Mouse (Mus musculus) ovary, adult 10 weeks (tissue): Measurements from ENCODE around the gene Olfr805. TPM values are rescaled to one million over a fixed set of nuclear protein-coding genes. Genes with fewer than 3 reads are reported as not detected.

Experiments
- polyA plus RNA-seq: library from polyadenylated mRNA; stranded (reverse); fragments of 350-450 nt; fragmentation: Illumina TruSeq; extraction: RNeasy Lipid Tissue Mini Kit (QIAGEN cat#74804); gene quantifications from one replicate; pipeline ENCODE4 v1.2.3, GENCODE M21; 2014

Gene Olfr805
- polyA plus RNA-seq: not detected

DNA sequence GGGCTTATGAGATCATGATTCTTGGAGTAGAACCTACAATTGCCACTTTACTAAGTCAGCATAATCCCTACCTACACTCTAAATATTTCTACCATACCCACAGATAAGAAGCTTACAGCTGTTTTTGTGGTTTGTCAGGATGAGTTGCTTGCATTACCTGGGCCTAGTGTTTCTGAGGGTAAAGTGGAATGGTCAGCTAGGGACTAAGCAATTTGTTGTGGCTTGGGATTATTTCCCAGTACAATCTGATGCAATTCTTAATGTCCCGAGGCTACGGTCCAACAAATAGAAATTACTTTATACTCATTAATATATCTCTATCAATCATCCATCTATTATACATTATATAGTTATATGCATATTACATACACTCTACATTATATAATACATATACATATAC is at the start of gene Olfr805:
Gene Olfr805 (minus strand): TSS at position 101 of the 400 bp plus-strand sequence.

DNA sequence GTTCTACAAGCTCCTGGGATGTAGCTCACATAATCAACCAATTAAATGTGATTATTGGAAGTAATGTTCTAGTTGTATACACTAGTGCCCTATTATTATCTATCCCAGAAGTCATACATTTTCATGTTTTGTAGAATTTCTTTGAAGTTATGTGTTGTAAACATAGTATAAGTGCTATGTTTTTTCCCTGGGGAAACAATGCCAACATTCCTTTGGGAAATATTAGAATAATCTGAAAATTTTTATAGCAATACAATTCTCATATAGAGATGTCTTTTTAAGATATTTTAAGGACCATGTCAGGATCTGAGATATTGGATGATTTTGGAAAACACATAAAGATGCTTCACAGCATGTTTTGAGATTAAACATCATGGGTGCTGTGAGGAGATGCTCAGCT is 45.2 kb upstream of the Olfr805 start, which contains the start of gene Olfr809:
Gene Olfr809 (plus strand): TSS at position 301 of the 400 bp plus-strand sequence.

DNA sequence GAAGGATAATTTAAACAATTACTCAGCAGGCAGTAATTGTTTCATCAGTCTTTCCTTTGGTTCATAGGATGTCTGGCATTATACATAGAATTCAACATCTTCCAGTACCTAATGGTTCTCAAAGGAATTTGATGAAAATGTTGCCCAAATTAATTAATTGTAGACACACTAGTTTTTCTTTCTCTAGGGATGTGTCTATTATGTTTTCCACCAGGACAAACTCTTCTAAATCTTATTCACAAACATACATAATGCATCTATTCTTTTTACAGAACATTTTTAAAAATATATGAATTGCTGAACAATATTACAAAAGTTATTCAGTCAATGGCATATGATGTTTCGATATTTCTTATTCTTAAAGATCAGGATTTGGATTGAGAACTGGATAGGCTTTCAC is 36.0 kb upstream of the Olfr805 start, which contains the start of gene Olfr808:
Gene Olfr808 (plus strand): TSS at position 301 of the 400 bp plus-strand sequence.

DNA sequence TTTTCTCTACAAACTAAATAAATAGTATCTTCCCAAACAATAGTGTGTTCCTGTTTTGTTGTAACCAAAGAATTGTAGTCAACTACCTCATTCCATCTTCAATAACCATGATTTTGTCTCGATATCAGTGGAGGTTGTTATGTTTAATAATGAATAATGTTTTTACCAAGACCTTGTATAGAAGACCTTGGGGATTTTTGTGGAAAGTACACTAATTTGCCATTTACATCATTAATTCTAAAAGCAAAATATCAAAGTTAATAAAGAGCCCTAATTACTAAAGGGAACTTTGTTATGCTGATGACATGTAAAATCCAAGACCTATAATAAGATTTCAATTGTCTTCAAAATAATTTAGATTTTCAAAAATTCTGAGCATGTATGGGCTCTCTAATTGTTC is 28.5 kb upstream of the Olfr805 start, which contains the start of gene Olfr807:
Gene Olfr807 (minus strand): TSS at position 101 of the 400 bp plus-strand sequence.

DNA sequence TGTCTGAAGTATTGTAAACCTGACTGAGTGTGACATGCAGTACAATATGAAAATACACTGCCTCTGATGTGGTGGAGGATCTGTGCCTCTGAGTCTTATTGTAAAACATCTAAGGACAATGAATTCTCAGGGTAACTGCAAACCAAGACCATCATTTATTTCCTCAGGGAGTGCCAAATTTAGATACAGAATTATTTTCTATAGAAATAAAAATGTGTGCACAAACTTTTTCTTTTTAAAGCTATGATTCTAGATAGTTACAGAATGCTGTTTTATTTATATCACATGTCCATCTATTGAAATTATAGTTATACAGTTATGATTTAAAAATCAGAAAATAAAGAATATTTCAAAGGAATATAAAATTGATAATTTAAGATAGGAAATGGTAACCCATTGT is 12.6 kb upstream of the Olfr805 start, which contains the start of gene Olfr806:
Gene Olfr806 (minus strand): TSS at position 101 of the 400 bp plus-strand sequence.

DNA sequence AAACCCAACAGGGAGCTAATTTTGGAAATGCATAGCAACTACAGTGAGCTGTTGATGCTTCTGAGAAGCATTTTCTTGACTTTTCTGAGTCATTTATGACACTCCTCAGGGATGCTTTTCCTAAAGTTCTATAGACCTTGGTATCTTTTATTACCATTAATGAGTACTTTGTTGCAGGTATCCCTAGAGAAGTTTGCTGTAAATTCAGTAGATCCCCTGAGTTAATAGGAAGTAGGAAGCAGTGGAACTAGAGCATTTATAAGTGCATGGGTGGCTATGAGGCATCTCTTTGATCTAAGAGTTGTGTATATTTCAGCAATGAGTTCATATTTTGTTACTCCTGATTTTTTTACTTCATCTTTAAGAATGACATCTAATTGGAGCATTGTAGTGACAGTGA is 26.3 kb downstream of the Olfr805 start, which contains the start of gene Olfr804:
Gene Olfr804 (plus strand): TSS at position 301 of the 400 bp plus-strand sequence.

DNA sequence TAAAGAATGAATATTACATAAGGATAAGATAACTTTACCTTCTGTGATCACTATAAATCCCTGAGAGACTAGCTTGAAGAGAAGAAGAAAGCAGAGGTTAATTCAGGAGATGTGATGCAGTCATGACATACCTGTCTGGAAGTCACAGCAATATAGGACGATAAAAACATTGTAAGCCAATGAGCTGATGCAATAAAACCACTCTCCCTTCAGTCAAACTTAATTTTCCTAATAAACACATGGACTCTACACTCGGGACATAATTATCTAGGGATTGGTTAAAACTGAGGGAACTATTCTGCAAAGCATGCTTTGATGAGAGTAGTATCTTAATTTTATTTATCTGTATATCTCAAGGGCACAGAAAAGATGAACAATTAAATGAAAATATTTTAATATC is 35.0 kb downstream of the Olfr805 start, which contains the start of gene Olfr803:
Gene Olfr803 (minus strand): TSS at position 101 of the 400 bp plus-strand sequence.

DNA sequence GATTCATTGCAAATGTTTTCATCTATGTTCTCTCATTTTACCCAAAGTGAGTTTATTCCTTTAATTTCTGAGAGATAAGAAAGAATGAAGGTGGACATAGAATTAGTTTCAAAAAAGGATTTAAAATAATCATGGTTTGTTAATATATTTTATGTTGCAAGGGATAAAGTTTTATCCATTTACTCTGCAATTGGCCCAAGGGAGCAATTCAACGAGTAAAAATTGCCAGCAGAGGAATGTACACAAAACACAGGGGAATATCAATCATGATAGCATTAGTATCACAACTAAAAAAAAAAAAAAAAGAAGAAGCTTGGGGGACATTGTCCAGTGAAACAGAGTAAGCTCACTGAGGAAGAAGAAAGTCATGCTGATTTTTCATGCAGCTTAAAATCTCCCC is 41.1 kb downstream of the Olfr805 start, which contains the start of gene Olfr802:
Gene Olfr802 (minus strand): TSS at position 101 of the 400 bp plus-strand sequence.

DNA sequence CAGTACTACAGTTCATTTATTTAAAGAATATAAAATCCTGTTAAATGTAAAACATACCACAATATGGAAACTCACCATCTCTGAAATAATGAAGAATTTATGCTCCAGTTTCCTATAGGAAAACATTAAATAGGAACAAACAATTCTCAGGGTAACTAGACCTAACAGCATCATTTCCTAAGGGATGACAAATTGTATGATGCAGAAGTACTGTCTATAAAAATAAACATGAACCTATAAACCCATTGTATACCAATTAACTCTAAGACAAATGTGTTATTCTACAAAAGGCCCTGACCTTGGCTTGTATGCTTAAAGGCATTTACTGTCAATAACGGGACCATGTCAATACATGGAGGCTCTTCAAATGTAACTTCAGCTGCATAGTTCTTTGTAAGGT is 55.4 kb downstream of the Olfr805 start, which contains the start of gene Olfr801:
Gene Olfr801 (minus strand): TSS at position 101 of the 400 bp plus-strand sequence.

Other genes with a start within 250 kb of the Olfr805 start
- gene Olfr789, start 244.6 kb downstream of the Olfr805 start, polyA plus RNA-seq: not detected
- gene Olfr790, start 230.9 kb downstream of the Olfr805 start, polyA plus RNA-seq: not detected
- gene Olfr791, start 207.6 kb downstream of the Olfr805 start, polyA plus RNA-seq: not detected
- 0.20 TPM for gene Olfr792, start 190.2 kb downstream of the Olfr805 start, polyA plus RNA-seq
- not detected for gene Olfr794, start 161.7 kb downstream of the Olfr805 start, polyA plus RNA-seq
- gene Olfr796, start 116.8 kb downstream of the Olfr805 start, polyA plus RNA-seq: not detected
- not detected for gene Olfr798, start 101.4 kb downstream of the Olfr805 start, polyA plus RNA-seq
- not detected for gene Olfr799, start 91.9 kb downstream of the Olfr805 start, polyA plus RNA-seq
- not detected for gene Olfr800, start 71.7 kb downstream of the Olfr805 start, polyA plus RNA-seq
- gene Olfr801, start 55.5 kb downstream of the Olfr805 start, polyA plus RNA-seq: not detected
- gene Olfr802, start 41.2 kb downstream of the Olfr805 start, polyA plus RNA-seq: not detected
- not detected for gene Olfr803, start 35.1 kb downstream of the Olfr805 start, polyA plus RNA-seq
- gene Olfr804, start 26.2 kb downstream of the Olfr805 start, polyA plus RNA-seq: not detected
- gene Olfr806, start 12.5 kb upstream of the Olfr805 start, polyA plus RNA-seq: not detected
- not detected for gene Olfr807, start 28.4 kb upstream of the Olfr805 start, polyA plus RNA-seq
- not detected for gene Olfr808, start 36.1 kb upstream of the Olfr805 start, polyA plus RNA-seq
- gene Olfr809, start 45.3 kb upstream of the Olfr805 start, polyA plus RNA-seq: not detected
- 0.17 TPM for gene Olfr810, start 65.5 kb upstream of the Olfr805 start, polyA plus RNA-seq
- not detected for gene Olfr811, start 75.0 kb upstream of the Olfr805 start, polyA plus RNA-seq
- not detected for gene Olfr812, start 116.7 kb upstream of the Olfr805 start, polyA plus RNA-seq
- not detected for gene Olfr813, start 126.0 kb upstream of the Olfr805 start, polyA plus RNA-seq
- not detected for gene Olfr814, start 150.5 kb upstream of the Olfr805 start, polyA plus RNA-seq
- not detected for gene Olfr815, start 176.5 kb upstream of the Olfr805 start, polyA plus RNA-seq
- gene Olfr816, start 186.2 kb upstream of the Olfr805 start, polyA plus RNA-seq: not detected
- gene Olfr818, start 219.7 kb upstream of the Olfr805 start, polyA plus RNA-seq: not detected
- 0.29 TPM for gene Olfr819, start 237.9 kb upstream of the Olfr805 start, polyA plus RNA-seq
- gene Olfr247, start 246.8 kb upstream of the Olfr805 start, polyA plus RNA-seq: not detected